Mouse (Mus musculus) Patski (cell line): ENCODE data around the gene Csnk1g1. TPM values are rescaled to one million over a fixed set of nuclear protein-coding genes. Genes with fewer than 3 reads are reported as not detected.

Source experiments
- ATAC-seq: fragments of 100-300 bp; one replicate; pipeline ENCODE4 v1.8.0; 2021
- CTCF ChIA-PET: fragments of 350-600 bp; sonication (Branson Sonifier 250); formaldehyde crosslinking; loops from one replicate; lab custom pipeline; 2022; ENCODE audit warnings: inconsistent platforms; lab: Charles Lee
- POLR2A ChIA-PET: fragments of 350-600 bp; sonication (Branson Sonifier 250); formaldehyde crosslinking; loops from one replicate; lab custom pipeline; 2022; ENCODE audit warnings: antibody characterized with exemption, inconsistent platforms; lab: Charles Lee
- DNase-seq: peaks from one replicate; pipeline ENCODE4 v3.0.0-alpha.2; 2011; ENCODE audit warnings: low read depth, low spot score
- H3K27me3 ChIP-seq: fragments of 371-371 bp; one replicate; pipeline ENCODE4 v1.5.1; 2021
- CTCF ChIP-seq: fragments of 100-300 bp; IDR thresholded peaks from one replicate; pipeline ENCODE4 v1.5.1; 2021
- in situ Hi-C: fragments of 300-500 bp; cut with MboI; formaldehyde crosslinking; loops from 3 replicates; pipeline ENCODE4 v1.11.1; 2018; ENCODE audit warnings: low pct_unique_long_range_greater_than_20kb, mixed read lengths
- polyA plus RNA-seq: library from polyadenylated mRNA; unstranded; gene quantifications from one replicate; pipeline ENCODE4 v1.2.3, GENCODE M21; 2021

The Csnk1g1 gene
- polyA plus RNA-seq, 1 experiment from 2014 or later: 13.1 TPM

DNA sequence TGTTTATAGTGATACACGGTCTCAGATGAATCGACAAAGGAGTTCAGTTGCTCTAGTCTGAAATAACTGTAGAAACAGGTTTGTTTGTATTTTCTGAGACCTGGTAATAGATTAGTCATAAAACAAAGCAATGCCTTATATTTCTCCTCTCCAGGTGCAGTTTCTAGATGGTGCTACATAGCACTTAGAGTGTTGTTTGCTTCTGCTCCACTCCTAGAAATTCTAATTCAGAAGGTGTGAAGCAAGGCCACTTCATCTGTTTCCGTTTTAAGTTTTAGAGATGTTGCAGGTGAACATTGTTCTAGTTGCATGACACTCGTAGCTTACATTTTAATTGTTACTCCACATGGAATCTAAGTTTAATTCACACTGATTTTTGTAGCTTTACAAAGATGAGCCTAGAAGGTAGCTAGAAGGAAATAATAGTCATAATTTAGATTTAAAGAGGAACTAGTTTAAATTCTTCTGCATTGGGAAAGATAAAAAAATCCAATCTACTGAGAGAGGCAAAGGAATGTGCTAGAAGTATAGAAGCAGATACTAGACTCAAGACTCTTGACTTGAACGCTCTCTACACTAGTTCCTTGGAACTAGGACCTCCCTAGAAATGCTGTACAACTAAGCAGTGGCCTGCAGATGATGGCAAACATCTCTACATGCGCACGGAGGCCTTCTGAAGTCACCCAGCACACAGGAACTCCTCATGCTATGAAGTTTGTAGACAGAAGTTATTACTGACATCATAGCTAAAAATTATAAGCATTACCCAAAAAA is 87.1 kb downstream of the Csnk1g1 start:
- ATAC-seq (no peak), DNase-seq (no peak)
- no peak for TF ChIP-seq CTCF
- CTCF ChIA-PET: interaction anchor here (1.4 kb wide), 1 partner anchor 87 kb away, joined by 3 read pairs; the partner anchor contains the start of genes Csnk1g1 and Trip4
- no peaks in the 10 kb centered on the region for H3K27me3 ChIP-seq
- in situ Hi-C loops: no loop called here
- POLR2A ChIA-PET: no interaction called here

DNA sequence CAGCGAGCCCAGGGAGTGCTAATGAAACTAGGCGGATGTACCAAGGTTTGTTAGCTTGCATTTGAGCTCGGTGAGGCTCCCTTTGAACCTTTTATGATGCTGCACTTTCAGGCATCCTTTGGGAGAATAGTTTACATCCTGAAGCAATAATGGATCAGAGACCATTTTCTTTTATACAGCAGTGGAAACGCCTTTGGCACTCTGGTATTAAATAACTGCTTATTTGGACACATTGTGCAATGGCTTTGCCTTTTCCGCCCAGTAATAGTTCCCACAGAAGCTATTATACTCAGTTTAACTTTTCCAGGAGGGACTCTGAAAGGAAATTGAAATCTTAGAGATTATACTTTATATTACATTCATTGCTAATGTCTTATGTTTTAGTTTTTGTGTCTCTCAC is 90.2 kb downstream of the Csnk1g1 start:
- POLR2A ChIA-PET: no interaction called here

DNA sequence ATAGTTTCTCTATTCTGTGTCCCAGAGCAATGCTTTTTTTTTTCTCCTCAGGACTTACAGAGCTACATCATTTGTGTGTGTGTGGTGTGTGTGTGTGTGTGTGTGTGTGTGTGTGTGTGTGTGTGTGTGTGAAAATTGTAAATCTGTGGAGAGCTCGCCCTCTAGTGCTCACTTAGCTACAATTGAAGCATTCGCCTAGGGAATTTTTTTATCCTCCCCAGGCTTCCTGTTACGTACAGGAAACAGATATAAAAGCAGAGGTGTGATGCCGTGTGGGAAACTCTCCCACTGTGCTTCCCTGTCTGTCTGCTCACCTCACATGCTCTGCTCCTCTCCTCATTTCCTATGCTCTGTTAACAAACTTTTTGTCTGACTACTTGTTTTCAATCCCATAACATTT is 95.7 kb downstream of the Csnk1g1 start:
- DNase-seq: no peak

More for the DNA sequence above, 90.2 kb downstream of the Csnk1g1 start:
- in situ Hi-C loops: no loop called here
- TF ChIP-seq CTCF: no peak
- ATAC-seq: no peak
- CTCF ChIA-PET: no interaction called here
- DNase-seq: no peak
- H3K27me3 ChIP-seq: no peaks in the 10 kb centered on the region

DNA sequence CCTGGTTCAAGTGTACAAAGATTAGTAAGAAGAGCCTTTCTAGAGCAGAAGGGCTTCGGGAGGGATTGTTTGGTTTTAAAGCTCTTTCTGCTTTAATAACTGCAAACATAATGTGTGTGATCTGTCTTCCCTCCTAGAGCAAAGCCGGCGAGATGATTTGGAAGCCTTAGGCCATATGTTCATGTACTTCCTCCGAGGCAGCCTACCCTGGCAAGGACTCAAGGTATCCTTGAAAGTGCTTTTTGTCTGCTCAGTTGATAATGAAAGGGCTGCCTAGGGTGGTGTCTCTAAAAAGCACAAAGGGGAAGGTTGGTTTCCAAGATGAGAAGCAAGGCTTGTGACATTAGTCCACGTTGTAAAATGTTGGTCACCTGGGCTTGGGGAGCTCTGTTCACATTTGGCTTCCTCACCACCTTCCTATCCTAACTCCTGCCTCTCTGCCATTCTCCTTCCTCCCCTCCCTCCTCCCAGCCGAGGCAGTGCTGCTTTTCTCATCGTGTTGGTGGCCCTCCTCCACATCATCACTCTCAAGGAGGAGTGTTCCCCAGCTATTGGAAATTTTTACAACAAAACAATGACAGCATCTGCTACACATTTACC is 99.0 kb downstream of the Csnk1g1 start:
- DNase-seq: no peak
- no peak for ATAC-seq
- in situ Hi-C loops: loop anchor here (5.0 kb wide), 1 partner anchor 100 kb away; the partner anchor contains the start of genes Csnk1g1 and Trip4
- H3K27me3 ChIP-seq: no peaks in the 10 kb centered on the region
- no peak for TF ChIP-seq CTCF
- POLR2A ChIA-PET: no interaction called here
- CTCF ChIA-PET: interaction anchor here (1.2 kb wide), 1 partner anchor 152 kb away, joined by 3 read pairs; no protein-coding TSS in a partner anchor

More for the DNA sequence above, 95.7 kb downstream of the Csnk1g1 start:
- peak; percentile 42 for TF ChIP-seq CTCF
- no peaks in the 10 kb centered on the region for H3K27me3 ChIP-seq
- in situ Hi-C loops: no loop called here
- CTCF ChIA-PET: interaction anchor here (1.2 to 2.8 kb wide), 5 partner anchors 10 to 112 kb away, joined by 3 to 12 read pairs (median 3); no protein-coding TSS in a partner anchor
- POLR2A ChIA-PET: no interaction called here
- no peak for ATAC-seq

DNA sequence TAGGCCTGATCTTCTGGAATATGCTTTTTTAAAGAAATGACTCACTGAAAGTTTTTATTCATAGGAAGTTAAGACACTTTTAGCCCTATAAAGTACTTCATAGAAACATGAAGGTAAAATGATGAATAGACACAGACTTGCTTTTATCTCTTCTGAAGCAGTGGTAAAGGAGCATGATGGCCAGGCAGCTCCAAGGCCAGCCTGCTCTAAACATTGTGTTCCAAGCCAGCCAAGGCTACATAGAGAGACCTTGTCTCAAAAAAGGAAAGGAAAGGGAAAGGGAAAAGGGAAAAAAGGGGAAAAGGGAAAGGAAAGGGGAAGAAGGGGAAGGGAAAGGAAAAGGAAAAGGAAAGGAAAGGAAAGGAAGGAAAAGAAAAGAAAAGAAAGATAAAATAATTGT is 111.9 kb downstream of the Csnk1g1 start:
- CTCF ChIA-PET: no interaction called here
- POLR2A ChIA-PET: no interaction called here
- no peaks in the 10 kb centered on the region for H3K27me3 ChIP-seq
- ATAC-seq (no peak), DNase-seq (no peak)
- TF ChIP-seq CTCF: no peak
- in situ Hi-C loops: no loop called here

DNA sequence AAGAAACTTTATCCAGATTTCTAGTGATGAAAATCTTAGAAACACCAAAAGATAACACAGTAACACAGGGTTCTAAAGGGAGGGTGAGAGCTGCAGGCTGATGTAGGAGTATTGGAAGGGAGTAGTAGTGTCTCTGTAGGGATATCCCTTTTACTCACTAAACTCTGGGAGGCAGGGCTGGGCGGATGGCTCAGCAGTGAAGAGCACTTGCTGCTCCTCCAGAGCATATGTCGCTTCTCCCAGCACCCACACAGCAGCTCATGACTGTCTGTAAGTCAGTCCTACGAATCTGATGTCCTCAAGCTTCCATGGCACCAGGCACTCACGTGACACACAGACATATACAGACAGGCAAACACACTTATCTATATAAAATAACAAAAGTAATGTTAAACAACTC is 129.4 kb downstream of the Csnk1g1 start:
- CTCF ChIA-PET: no interaction called here
- DNase-seq (no peak), ATAC-seq (no peak)
- no peaks in the 10 kb centered on the region for H3K27me3 ChIP-seq
- POLR2A ChIA-PET: no interaction called here
- in situ Hi-C loops: no loop called here
- TF ChIP-seq CTCF: no peak

DNA sequence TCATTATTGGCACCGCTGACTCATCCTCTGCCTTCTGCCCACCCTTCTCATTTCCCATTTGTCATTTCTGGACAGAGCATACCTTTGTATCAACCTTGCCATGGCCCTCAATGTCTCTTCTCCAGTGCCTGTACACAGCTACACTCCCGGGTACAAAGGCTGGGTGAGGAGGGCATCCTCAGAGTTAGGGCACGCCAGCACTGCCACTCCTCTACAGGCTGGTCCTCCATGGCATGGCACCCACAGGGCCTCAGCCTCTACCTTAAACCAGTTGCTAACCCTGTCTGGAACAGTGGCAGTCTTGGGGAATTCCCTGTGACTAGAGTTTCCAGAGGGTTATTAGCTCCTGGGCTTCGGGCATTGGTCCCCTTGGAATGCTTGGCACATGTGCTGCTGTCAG is 129.9 kb downstream of the Csnk1g1 start:
- H3K27me3 ChIP-seq: no peaks in the 10 kb centered on the region
- ChIA-PET CTCF (no interaction called here), POLR2A (no interaction called here)
- TF ChIP-seq CTCF: no peak
- no peak for DNase-seq
- in situ Hi-C loops: no loop called here
- no peak for ATAC-seq

DNA sequence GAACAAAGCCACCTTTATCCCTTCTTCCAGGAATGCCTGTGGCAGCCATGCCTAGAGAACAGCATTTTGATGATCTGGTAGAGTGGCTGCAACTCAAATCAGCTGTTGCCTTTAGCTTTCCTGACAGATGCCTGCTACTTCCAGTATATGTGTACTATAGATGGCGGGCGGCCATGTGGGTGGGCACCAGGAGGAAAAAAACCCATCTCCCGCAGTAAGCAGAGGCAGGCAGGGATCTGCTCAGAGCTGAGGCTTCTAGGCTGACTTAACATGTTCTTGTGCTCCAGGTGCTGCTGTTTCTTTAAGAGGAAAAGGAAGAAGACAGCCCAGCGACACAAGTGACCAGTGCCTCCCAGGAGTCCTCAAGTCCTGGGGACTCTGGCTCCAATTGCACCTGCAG is 130.6 kb downstream of the Csnk1g1 start:
- CTCF ChIA-PET: no interaction called here
- ATAC-seq (no peak), DNase-seq (no peak)
- in situ Hi-C loops: no loop called here
- POLR2A ChIA-PET: no interaction called here
- H3K27me3 ChIP-seq: no peaks in the 10 kb centered on the region
- TF ChIP-seq CTCF: no peak

DNA sequence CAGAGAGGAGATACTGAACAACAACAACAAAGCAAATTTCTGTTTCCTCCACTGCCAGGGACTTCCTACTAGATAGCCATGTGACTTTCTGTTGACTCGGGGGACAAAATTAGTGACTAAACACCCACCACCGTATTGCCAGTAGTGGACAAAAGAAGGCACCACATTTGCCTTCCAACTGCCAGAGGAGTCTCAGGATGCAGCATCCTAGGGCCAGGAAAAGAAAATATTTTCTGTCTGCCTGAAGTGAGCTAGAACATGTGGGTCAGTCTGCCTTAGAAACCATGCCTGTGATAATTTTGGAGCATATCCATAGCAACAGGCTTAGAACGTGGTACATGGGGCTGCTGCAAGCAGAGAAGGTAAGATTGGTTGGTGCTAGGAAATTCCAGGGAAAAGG is 132.1 kb downstream of the Csnk1g1 start:
- POLR2A ChIA-PET: no interaction called here
- CTCF ChIA-PET: no interaction called here
- TF ChIP-seq CTCF: no peak
- no peaks in the 10 kb centered on the region for H3K27me3 ChIP-seq
- DNase-seq: no peak
- in situ Hi-C loops: no loop called here
- no peak for ATAC-seq

DNA sequence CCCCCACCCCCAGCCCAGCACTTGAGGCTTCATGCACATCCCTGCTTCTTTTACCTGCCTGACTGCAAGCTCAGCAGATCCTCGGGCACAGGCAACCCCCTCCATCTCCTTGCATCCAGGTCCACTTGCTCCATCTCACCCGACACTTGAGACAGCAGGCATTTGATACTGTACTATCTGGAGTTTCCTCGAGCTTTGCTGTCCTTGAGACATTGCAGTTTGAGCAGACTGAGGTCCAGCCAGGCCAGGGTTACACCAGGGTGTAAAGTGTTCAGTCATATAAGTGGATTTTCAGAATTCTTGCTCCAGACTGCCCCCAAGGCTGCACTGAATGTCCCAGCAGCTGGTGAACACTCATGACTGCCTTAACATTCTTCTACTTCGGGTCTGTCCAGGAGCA is 133.6 kb downstream of the Csnk1g1 start:
- DNase-seq (no peak), ATAC-seq (no peak)
- CTCF ChIA-PET: no interaction called here
- no peak for TF ChIP-seq CTCF
- H3K27me3 ChIP-seq: no peaks in the 10 kb centered on the region
- in situ Hi-C loops: no loop called here
- POLR2A ChIA-PET: no interaction called here

DNA sequence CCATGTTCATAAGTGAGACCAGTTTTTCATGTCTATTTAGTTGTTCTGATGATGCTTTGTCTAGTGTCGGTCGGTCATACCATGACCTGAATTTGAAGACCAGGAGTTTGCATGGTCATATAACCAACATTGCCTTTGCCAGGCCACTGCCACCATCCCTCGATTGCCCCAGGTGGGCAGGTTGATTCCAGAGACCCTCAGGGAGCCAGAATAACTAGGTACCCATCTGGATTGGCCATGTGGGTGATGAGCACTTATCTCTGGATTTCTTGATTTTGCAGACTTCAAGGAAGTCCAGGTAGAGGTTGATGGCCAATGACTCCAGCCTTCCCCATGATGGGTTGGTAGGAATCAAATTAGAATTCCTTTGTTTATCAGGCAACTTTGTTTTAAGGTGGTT is 134.5 kb downstream of the Csnk1g1 start:
- DNase-seq (no peak), ATAC-seq (no peak)
- no peaks in the 10 kb centered on the region for H3K27me3 ChIP-seq
- CTCF ChIA-PET: no interaction called here
- POLR2A ChIA-PET: no interaction called here
- in situ Hi-C loops: no loop called here
- no peak for TF ChIP-seq CTCF
